Mouse (Mus musculus): ENCODE data around the gene Ahnak. TPM values are rescaled to one million over a fixed set of nuclear protein-coding genes. Genes with fewer than 3 reads are reported as not detected.

The Ahnak gene
- total and polyA plus RNA-seq, 3 experiments: 1.2 to 2.2 TPM; not detected in 1

GRCm38 (mm10) chr19:8985891-8986290, 3.2 kb upstream of the Ahnak start:
- H3K4me3 ChIP-seq (ENCODE audit: control insufficient read depth in 1 of 2, insufficient read depth in 1 of 2, low read depth in 2 of 2, low read length in 2 of 2): no peak overlapping the region
- no peak for DNase-seq (ENCODE audit: low read depth, low spot score)
- peaks cover 0 to 35% of the 10 kb centered on the region in 2 experiments; a peak in 2 of 4 replicates for H3K36me3 ChIP-seq (ENCODE audit: control insufficient read depth in 1 of 2, insufficient read depth in 2 of 2, low read length in 2 of 2)
- H3K27me3 ChIP-seq (ENCODE audit: control insufficient read depth in 1 of 2, insufficient read depth in 2 of 2, low read length in 2 of 2): no peaks in the 10 kb centered on the region; a peak in 1 of 4 replicates
- peaks cover 19 to 42% of the 10 kb centered on the region in 2 experiments for H3K4me1 ChIP-seq (ENCODE audit: control insufficient read depth in 1 of 2, insufficient read depth in 2 of 2, low read length in 2 of 2)
- TF ChIP-seq MAX (IDR thresholded peaks at IDR 0.05; ENCODE audit: low read length) (no peak), ZNF384 (IDR thresholded peaks at IDR 0.05; ENCODE audit: low read depth, low read length) (no peak), POLR2AphosphoS2 (IDR thresholded peaks at IDR 0.05; ENCODE audit: low read length) (no peak), RCOR1 (IDR thresholded peaks at IDR 0.05; ENCODE audit: low read depth, low read length) (no peak), SMC3 (IDR thresholded peaks at IDR 0.05; ENCODE audit: low read depth, low read length) (no peak), MEF2A (IDR thresholded peaks at IDR 0.05; ENCODE audit: extremely low read depth, insufficient replicate concordance, low read depth, low read length, poor library complexity, severe bottlenecking) (no peak), MYC (IDR thresholded peaks at IDR 0.05; ENCODE audit: low read depth, low read length) (no peak), POLR2AphosphoS5 (IDR thresholded peaks at IDR 0.05; ENCODE audit: borderline replicate concordance, low read depth, low read length) (no peak)
- no peaks in the 10 kb centered on the region for H3K9me3 ChIP-seq (replicated peaks; ENCODE audit: insufficient read depth, low read length)
- no peaks in the 10 kb centered on the region for H3K79me2 ChIP-seq (ENCODE audit: control insufficient read depth, insufficient read depth, low read length, poor library complexity)
- no peak overlapping the region for H3K9ac ChIP-seq (ENCODE audit: control insufficient read depth, low read depth, low read length, poor library complexity, severe bottlenecking)
- no peak overlapping the region for H3K27ac ChIP-seq (ENCODE audit: control insufficient read depth, low read depth, low read length)

- no peak overlapping the region for H3K9ac ChIP-seq (ENCODE audit: control insufficient read depth, low read depth, low read length, poor library complexity, severe bottlenecking)
- no peaks in the 10 kb centered on the region; a peak in 1 of 4 replicates for H3K27me3 ChIP-seq (ENCODE audit: control insufficient read depth in 1 of 2, insufficient read depth in 2 of 2, low read length in 2 of 2)
- H3K79me2 ChIP-seq (ENCODE audit: control insufficient read depth, insufficient read depth, low read length, poor library complexity): no peaks in the 10 kb centered on the region
- H3K4me1 ChIP-seq (ENCODE audit: control insufficient read depth in 1 of 2, insufficient read depth in 2 of 2, low read length in 2 of 2): peaks cover 8 to 30% of the 10 kb centered on the region in 2 experiments
- no peak overlapping the region for H3K4me3 ChIP-seq (ENCODE audit: control insufficient read depth in 1 of 2, insufficient read depth in 1 of 2, low read depth in 2 of 2, low read length in 2 of 2)
- H3K9me3 ChIP-seq (replicated peaks; ENCODE audit: insufficient read depth, low read length): no peaks in the 10 kb centered on the region
- H3K27ac ChIP-seq (ENCODE audit: control insufficient read depth, low read depth, low read length): no peak overlapping the region
- DNase-seq (ENCODE audit: low read depth, low spot score): no peak
- TF ChIP-seq HCFC1 (IDR thresholded peaks at IDR 0.05; ENCODE audit: low read depth, low read length) (no peak), JUND (IDR thresholded peaks at IDR 0.05; ENCODE audit: low read depth, low read length) (no peak)
- H3K36me3 ChIP-seq (ENCODE audit: control insufficient read depth in 1 of 2, insufficient read depth in 2 of 2, low read length in 2 of 2): peaks cover 0 to 18% of the 10 kb centered on the region in 2 experiments; a peak in 2 of 4 replicates
Observed at GRCm38 (mm10) chr19:8987816-8988215, 1.3 kb upstream of the Ahnak start.

GRCm38 (mm10) chr19:8988346-8989065, 578 bp upstream of the Ahnak start:
- TF ChIP-seq MAX (IDR thresholded peaks at IDR 0.05; ENCODE audit: low read length): no peak
- TF ChIP-seq SMC3 (IDR thresholded peaks at IDR 0.05; ENCODE audit: low read depth, low read length): no peak
- no peak for TF ChIP-seq ELF1 (IDR thresholded peaks at IDR 0.05; ENCODE audit: low read depth, low read length)
- TF ChIP-seq TAL1 (IDR thresholded peaks at IDR 0.05; ENCODE audit: low read length): no peak
- TF ChIP-seq GATA1 (IDR thresholded peaks at IDR 0.05; ENCODE audit: low read depth, low read length): no peak
- no peak for TF ChIP-seq POLR2A (IDR thresholded peaks at IDR 0.05; ENCODE audit: control insufficient read depth in 1 of 2, insufficient read depth in 1 of 2, low read depth in 1 of 2, low read length in 2 of 2, poor library complexity in 1 of 2)
- no peak for TF ChIP-seq TCF12 (IDR thresholded peaks at IDR 0.05; ENCODE audit: low read depth, low read length)
- no peak for TF ChIP-seq MXI1 (IDR thresholded peaks at IDR 0.05; ENCODE audit: low read depth, low read length)
- no peak for TF ChIP-seq ZKSCAN1 (IDR thresholded peaks at IDR 0.05; ENCODE audit: low read depth, low read length)
- TF ChIP-seq MYB (IDR thresholded peaks at IDR 0.05; ENCODE audit: low read depth, low read length): no peak
- Histone ChIP-seq H3K4me3 (ENCODE audit: control insufficient read depth in 1 of 2, insufficient read depth in 1 of 2, low read depth in 2 of 2, low read length in 2 of 2) (no peak overlapping the region), H3K4me1 (ENCODE audit: control insufficient read depth in 1 of 2, insufficient read depth in 2 of 2, low read length in 2 of 2) (peaks cover 8 to 25% of the 10 kb centered on the region in 2 experiments), H3K79me2 (ENCODE audit: control insufficient read depth, insufficient read depth, low read length, poor library complexity) (no peaks in the 10 kb centered on the region), H3K27ac (ENCODE audit: control insufficient read depth, low read depth, low read length) (no peak overlapping the region), H3K27me3 (ENCODE audit: control insufficient read depth in 1 of 2, insufficient read depth in 2 of 2, low read length in 2 of 2) (no peaks in the 10 kb centered on the region; a peak in 1 of 4 replicates), H3K9me3 (replicated peaks; ENCODE audit: insufficient read depth, low read length) (no peaks in the 10 kb centered on the region), H3K9ac (ENCODE audit: control insufficient read depth, low read depth, low read length, poor library complexity, severe bottlenecking) (no peak overlapping the region), H3K36me3 (ENCODE audit: control insufficient read depth in 1 of 2, insufficient read depth in 2 of 2, low read length in 2 of 2) (peaks cover 0 to 12% of the 10 kb centered on the region in 2 experiments; a peak in 2 of 4 replicates)
- DNase-seq (ENCODE audit: low read depth, low spot score): peak; percentile 12

Measured in MEL (cell line).